Mouse (Mus musculus): ENCODE measurements at regions not wholly inside any gene's neighbourhood (a gene's known extent, or its start where the extent isn't known, plus 50 kb on each side); places are given as distances from the start of the nearest gene placed in this dataset.

- no peak for DNase-seq
These were observed 89.7 kb upstream of the Arntl start for GRCm38 (mm10) chr7:113117599-113117998.

GRCm38 (mm10) chr7:113121911-113122319 lies 85.3 kb upstream of the Arntl start:
- no peak for DNase-seq

GRCm38 (mm10) chr7:113126010-113126409 lies 81.3 kb upstream of the Arntl start:
- DNase-seq, result no peak

DNA sequence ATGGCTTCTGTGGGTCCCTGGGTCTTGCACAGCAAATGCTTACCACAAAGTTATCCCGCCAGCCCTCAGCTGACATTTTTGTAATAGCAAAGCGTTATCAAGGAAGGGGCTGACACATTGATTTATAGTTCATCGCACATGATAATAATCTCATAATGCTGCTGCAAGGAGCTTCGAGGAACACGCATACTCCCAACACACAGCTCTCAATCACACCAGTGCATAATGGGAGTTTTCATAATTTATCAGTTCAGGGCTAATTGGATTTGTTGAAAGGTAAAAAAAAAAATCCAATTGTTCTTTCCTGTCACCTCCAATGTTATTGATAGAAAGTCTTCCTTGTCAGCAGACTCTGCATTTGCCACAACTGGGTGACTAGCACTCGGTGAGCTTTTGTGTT lies 76.7 kb upstream of the Arntl start:
- DNase-seq, result no peak

DNA sequence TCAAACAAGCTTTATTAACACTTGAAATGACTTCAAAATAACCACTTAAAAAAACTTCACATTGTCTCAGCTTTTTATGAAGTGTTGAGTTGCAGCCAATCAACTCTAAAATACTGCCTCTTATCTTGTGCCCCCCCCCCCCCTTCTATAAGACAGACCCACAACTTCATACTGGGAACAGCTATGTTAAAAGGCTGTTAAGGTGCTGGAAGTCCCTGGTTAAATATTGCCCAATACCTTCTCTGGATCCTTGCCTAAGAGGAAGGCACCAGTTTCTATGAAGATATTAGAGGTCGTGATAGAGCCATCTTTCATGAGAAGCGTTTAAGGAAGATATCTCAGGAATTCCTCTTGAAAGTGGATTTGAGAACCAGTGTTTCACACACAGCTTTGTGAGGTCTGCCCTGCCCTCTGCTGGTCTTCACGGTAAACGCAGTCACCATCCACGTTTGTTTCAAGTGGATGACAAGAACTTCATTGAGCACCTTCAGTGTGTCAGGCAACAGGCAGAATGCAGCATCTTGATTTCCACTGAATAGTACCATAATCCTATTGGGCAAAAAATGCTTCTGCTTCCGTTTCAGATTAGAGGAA lies 75.2 kb upstream of the Arntl start:
- DNase-seq, result peak; percentile 69

DNA sequence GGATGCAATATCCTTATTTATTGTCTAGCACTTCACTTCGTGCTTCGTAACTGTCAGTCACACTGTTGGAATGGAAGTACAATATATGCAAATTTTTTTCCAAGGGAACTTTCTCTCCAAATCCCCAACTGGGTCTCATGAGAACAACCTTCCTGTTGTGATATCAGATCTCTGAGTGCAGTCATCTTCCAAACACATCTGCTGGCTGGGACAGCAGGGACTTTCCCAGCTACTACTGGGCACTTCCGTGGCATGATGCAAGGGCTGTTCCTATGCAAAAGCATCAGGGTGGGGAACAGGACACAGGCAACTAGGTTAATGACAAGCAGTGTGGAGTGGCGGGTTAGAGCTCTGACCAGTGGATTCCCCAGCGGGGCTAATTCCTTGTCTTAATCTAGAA lies 73.4 kb upstream of the Arntl start:
- DNase-seq, result no peak

- no peak for DNase-seq
These were observed 67.2 kb upstream of the Arntl start for GRCm38 (mm10) chr7:113140011-113140438.

DNA sequence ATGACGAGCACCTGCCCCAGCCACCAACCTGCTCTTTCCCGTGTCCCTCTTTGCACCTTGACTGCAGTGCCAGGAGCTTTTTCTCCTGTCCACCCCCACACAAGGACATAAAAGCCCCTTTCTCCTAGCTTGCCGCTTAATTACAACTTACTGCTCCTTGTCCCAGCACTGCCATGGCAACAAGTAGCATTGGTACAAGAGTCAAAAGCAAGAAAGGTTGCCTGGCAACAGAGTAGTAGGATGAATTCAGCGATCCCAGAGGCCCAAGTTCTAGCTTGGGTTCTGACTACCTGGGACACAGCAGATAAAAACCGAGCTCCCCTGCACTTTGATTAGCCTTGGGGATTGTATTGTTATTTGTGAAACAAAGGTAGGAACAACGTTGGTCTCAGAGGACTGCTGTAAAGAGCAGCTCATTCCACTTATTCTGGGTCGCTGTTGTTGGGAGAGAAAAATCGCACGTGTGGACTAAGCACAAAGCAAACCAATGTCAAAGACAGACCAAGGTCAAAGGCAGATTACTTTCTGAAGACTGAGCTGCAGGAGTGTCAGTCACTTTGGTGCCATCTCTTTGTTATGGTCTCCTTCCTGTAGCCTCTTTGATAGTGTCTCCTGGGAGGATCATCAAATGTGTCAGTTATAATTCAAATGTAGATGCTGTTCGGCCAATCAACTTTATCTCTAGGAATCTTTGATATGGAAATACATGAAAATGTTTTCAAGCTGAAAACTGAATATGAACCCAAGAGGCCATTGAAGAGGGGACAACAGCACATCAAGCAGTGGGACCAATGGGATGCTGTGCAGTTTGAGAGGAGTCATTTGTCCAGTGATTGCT lies 65.2 kb upstream of the Arntl start:
- DNase-seq, result no peak

DNA sequence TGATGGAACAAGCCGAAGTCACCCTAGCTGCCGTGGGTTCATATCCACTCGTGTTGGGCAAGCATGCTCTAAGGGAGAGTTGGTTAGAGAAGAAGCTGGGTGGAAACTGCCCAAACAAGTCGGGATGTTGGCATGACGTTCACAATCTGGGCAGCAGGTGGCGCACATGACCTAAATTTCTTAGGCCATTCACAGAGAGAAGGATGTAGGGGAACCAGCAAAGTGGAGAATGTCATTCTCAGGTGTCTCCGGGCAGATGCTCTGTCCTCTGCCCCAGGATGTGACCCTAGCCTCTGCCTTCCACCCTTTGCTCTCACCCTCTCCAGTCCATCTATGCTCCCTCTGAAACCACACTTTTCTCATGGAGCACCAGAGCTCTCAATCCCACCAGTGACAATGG lies 63.7 kb upstream of the Arntl start:
- DNase-seq, result peak; percentile 73

DNA sequence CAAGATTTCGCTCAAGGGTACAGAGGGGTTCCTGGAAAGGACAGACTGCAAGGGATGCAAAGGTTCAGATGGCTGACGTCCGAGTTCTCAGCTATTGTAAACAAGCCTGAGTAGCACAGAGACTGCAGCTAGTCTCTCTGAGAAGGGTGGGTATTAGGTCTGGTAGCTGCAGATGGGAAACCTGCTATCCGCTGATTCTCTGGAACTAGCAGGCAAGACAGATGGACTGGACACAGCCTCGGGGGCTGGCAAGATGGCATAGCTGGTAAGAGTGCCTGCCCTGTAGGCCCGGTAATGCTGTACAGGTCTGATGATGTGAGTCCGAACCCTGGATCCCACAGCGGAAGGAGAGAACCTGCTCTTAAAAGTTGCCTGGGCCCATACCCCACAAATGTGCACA lies 62.2 kb upstream of the Arntl start:
- no peak for DNase-seq

DNA sequence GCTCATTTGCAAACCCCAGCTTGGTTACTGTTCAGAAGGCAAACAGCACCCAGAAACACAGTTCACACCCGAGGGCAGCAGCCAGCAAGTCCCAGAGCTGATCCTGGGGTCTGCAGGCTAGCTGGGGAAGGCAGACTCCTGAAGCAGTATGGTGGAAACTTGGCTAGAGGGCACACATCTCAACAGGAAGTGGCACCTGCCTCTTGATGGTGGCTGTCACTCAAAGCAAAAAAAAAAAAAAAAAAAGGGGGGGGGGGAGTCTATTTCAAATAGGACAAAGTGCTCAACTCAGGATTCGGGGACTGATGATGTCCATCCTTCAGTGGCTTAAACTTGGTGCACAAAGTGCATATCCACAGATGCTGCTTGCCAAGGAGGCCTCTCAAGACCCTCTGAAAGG lies 61.2 kb upstream of the Arntl start:
- DNase-seq, result no peak

- no peak for DNase-seq
These were observed 60.7 kb upstream of the Arntl start for GRCm38 (mm10) chr7:113146526-113146925.

DNA sequence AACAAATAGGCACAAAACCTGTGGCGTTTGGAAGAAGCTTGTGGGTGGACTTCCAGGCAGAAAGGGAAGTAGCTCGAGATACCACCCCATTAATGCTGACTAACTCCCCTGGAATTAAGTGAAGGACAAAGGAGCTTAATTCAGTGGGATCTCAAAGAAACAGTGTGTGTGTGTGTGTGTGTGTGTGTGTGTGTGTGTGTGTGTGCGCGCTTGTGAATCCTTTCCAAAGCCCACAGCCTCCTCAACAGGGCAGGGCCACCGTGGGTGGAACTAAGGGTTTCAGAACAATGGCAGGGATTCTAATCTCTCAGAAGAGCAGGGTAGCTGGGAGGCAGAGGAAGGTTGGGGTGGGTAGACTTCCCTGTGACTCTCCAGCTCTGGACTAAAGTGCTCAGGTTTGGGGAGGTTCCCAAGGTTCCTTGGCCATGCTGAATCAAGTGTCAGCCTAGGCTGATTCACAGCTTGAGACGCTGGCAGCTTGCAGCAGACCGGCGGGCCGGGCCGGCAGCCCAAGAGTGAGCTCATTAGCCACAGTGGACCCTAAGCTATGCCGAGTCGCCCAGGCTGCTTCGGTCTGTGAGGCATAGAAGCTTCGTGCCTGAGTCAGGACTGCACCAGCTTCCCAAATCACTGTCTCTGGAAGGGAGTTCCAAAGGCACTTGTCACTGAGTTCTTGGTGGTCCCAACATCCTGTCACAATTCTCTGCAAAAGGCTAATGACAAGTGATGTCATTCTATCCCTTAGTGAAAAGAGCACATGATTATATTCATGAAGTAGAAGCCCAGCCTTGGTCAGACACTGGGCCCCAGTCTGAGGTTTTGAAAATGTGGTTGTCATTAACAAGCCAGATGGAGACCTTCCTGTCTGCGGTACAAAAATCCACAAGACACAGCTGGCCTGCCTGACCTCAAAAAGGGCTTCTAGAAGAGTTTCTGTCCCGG lies 59.6 kb upstream of the Arntl start:
- no peak for DNase-seq

DNA sequence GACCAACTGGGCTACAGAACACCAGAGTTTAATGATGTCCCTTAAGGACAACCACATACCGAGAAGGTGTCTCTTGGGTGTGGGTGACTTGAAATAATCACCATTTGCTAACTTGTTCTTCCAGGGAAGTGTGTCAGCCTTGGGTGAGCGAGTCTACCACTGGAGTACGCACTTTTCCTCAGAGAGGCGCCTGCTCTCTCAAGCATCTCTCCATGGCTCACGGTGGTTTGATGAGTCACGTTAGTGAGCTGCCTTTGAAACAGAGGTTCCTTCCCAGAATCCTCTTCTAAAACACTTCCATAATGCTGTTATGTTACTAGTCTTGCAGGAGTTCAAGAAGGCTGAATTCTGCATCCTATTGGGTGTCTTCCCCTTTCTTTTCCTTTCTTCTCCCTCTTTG lies 58.6 kb upstream of the Arntl start:
- DNase-seq, result no peak

DNA sequence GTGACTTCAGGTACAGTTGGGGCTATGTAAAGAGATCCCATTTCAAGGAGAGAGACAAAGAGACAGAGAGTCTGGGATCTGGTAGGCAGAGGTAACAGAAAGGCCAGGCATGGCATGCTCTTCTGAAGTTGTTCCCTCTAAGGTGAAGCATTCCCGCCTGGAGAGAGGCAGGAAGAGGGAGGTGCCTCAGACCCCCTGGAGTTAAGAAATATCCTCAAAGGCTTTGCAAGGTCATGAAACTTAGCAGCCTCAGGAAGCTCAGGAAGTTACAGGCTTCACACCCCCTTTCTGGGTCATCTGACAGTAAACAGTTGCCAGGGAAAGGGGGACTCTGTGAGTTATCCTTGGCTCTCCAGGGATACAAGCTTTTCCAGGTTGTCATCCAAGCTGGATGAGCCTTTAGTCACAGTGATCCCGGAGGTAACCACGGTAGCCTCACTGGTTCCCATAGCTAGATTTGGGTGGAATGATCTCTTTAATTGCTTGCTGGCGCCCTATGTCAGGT lies 57.2 kb upstream of the Arntl start:
- no peak for DNase-seq

DNA sequence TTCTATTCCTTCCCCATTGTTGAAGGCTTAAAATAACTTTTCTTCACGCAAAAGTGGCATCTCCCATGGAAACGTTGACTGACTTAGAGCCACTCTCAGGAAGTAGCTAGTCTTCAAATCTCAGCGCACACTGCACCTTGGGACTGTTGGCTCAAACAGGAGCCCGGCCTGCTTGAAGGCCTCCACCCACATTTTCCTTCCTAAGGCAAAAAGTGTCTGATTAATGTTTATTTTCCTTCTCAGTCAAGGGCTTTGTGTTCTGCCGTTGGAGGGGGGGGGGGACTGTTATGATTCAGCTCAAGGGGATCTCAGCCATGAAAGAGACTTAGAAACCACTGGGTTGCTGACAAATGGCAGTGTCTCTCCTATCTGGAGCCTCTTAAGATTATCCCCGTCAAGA lies 56.5 kb upstream of the Arntl start:
- no peak for DNase-seq

DNA sequence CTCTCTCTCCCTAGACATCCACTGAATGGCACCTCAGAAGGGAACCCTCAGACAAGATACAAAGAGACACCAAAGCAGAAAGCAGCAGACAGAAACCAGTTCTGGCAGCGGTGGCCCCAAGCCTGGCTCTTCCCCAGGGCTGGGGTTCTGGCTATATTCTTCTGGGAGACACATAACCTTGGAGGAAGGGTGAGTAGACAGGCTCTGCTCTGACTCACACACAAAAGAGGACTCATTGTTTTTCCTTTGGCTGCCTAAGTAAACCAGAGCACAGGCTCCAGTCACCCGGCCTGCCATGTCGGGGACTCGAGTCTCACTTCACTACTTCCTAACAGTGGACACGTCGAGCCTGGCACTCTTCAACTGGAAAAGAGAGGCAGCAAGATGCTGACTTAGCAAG lies 55.8 kb upstream of the Arntl start:
- DNase-seq, result peak; percentile 52

GRCm38 (mm10) chr7:113153386-113153785 lies 53.9 kb upstream of the Arntl start:
- DNase-seq, result no peak

- no peak for DNase-seq
These were observed 53.2 kb upstream of the Arntl start for GRCm38 (mm10) chr7:113154066-113154465.

- DNase-seq, result no peak
These were observed 50.9 kb upstream of the Arntl start for GRCm38 (mm10) chr7:113156366-113156765.

GRCm38 (mm10) chr7:113156861-113157747 lies 50.2 kb upstream of the Arntl start:
- DNase-seq, result no peak
